Mouse (Mus musculus) heart, postnatal 25 days (tissue): Measurements from ENCODE around the gene Oasl1. TPM values are rescaled to one million over a fixed set of nuclear protein-coding genes. Genes with fewer than 3 reads are reported as not detected.
"Not testable (repeated sequence)": the region's sequence is repeated elsewhere in the genome, so short reads cannot be mapped to it uniquely, and the experiment has no call there.

Experiments used
- DNase-seq: peaks from one replicate; pipeline ENCODE4 v3.0.0; 2022; ENCODE audit warnings: low spot score
- intact Hi-C: fragments of 180-260 bp; cut with DNase I; formaldehyde crosslinking; loops from one replicate; pipeline ENCODE4 v1.15.1; 2025
- total RNA-seq, 2 experiments: library from RNA; stranded (reverse); gene quantifications; 2 replicates each; pipeline ENCODE4 v1.2.3; 2021

Gene Oasl1
- total RNA-seq, 2 experiments from 2014 or later = 0.78 TPM

GRCm38 (mm10) chr5:114921551-114922365 lies 1.3 kb upstream of the Oasl1 start:
- intact Hi-C loops = no loop called here
- no peak for DNase-seq

GRCm38 (mm10) chr5:114922366-114922731 lies 691 bp upstream of the Oasl1 start:
- intact Hi-C loops = no loop called here
- DNase-seq = no peak

- intact Hi-C loops = no loop called here
- no peak for DNase-seq
These were observed 3.2 kb downstream of the Oasl1 start for GRCm38 (mm10) chr5:114926153-114926684.

GRCm38 (mm10) chr5:114926753-114927152 lies 3.7 kb downstream of the Oasl1 start:
- intact Hi-C loops = no loop called here
- no peak for DNase-seq

GRCm38 (mm10) chr5:114931626-114932025 lies 8.6 kb downstream of the Oasl1 start:
- intact Hi-C loops = no loop called here
- no peak for DNase-seq

- DNase-seq = no peak
These were observed 10.2 kb downstream of the Oasl1 start for GRCm38 (mm10) chr5:114933206-114933605.

DNA sequence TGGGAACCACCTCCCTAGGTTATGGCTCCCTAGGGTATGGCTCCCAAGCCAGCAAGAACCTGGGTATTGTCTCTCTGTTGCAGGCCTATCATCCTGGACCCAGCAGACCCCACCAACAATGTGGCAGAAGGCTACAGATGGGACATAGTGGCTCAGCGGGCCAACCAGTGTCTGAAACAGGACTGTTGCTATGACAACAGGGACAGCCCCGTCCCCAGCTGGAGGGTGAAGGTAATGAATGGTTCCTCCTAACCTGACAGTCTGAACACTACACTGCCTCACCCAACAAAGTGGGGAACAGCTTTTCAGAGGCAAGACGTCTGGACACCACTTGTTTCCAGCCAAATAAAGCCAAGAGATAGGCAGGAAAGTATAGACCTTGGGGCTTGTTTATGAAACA lies 12.8 kb downstream of the Oasl1 start:
- intact Hi-C loops = no loop called here
- DNase-seq = no peak

More at GRCm38 (mm10) chr5:114933206-114933605, 10.2 kb downstream of the Oasl1 start:
- intact Hi-C loops = no loop called here

DNA sequence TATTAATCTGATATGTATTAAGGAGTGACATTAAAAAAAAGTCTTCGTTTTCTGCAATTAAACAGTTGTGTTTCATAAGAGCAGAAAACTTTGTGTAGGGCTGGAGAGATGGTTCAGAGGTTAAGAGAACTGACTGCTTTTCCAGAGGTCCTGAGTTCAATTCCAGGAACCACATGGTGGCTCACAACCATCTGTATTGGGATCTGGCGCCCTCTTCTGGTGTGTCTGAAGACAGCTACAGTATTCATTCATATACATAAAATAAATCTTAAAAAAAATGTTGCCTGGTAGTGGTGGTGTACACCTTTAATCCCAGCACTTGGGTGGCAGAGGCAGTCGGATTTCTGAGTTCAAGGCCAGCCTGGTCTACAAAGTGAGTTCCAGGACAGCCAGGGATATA lies 18.1 kb downstream of the Oasl1 start:
- intact Hi-C loops = not testable (repeated sequence)

GRCm38 (mm10) chr5:114942074-114942765 lies 19.2 kb downstream of the Oasl1 start, which contains the start of gene 2210016L21Rik:
Gene 2210016L21Rik, plus strand, starts transcription at chr5:114942158.
- intact Hi-C loops = no loop called here

More for the DNA sequence above, 18.1 kb downstream of the Oasl1 start:
- not testable (repeated sequence) for DNase-seq

DNA sequence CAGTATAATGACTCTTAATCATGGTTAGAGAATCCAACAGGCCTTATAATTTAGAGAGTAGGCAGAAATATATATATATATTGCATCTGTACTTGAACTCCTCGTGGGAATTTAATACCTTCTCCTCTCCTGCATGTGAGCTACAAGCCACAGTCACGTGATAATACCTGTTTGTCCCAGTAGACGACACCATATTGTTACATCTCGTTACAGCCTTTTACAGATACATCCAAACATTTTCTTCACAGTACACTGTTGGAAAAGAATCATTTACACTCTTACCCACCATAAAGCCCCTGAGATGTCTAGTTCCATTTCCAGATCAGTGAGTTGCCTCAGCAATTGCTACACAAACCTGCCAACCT lies 19.7 kb downstream of the Oasl1 start:
- intact Hi-C loops = no loop called here
- DNase-seq = no peak

More at GRCm38 (mm10) chr5:114942074-114942765, 19.2 kb downstream of the Oasl1 start, which contains the start of gene 2210016L21Rik:
- DNase-seq = peak; percentile 67

DNA sequence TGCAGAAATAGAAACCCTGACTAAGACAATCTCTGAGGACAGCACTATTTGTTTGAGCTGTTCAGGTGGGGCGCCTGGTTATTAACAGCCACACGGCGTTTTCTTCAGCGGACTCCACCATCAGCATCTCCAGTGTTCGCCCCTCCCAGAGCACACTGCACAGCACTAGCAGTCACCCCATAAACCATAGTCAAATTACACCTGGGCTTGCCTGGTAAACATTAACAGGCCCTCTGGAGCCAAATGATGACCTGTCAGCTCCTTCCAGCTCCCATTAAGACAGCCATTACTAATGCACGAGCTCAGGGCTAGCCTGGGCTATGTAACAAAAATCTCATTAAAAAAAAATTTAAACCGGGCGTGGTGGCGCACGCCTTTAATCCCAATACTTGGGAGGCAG lies 22.0 kb downstream of the Oasl1 start:
- no peak for DNase-seq
- intact Hi-C loops = no loop called here

GRCm38 (mm10) chr5:114948891-114949290 lies 25.9 kb downstream of the Oasl1 start:
- intact Hi-C loops = no loop called here
- no peak for DNase-seq

DNA sequence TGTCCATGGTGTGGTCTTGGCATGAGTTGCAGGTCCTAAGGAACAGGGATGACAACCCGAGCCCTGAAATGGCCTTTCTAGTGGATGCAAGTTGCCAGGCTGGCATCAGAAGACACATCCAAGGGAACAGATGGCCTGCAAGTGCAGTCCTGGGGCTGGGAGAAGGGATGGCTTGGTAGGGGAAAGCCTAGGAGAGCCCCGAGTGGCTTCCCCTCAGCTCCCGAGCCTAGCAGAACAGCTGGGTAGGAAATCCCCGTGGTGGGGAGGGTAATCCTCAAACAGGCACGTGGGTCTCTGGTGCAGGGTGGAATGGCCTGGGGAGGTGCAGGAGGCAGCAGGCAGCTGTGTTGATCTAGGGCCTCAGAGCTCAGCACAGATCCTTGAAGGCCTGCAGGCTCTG lies 26.3 kb downstream of the Oasl1 start:
- intact Hi-C loops = no loop called here
- no peak for DNase-seq

- no peak for DNase-seq
- intact Hi-C loops = no loop called here
These were observed 26.8 kb downstream of the Oasl1 start for GRCm38 (mm10) chr5:114949812-114950211.

DNA sequence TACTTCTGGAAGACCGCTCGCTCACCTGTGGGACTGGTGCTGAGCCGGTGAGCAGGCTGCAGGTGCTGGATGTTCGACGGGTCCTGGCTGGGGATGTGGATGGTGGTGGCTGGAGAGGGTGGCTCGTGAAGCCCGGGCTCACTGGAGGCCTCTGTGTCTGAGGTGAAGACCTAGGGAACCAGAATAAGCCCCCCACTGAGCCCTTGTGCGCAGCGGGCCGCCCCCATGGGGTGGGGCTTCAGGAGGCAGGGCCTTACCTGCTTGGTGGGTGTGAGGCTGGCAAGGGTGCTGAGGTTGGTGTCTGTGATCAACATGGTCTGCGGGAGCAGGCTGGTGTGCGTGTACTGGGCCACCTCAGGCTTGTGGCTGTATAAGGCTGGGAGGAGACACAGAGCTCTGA lies 27.6 kb downstream of the Oasl1 start:
- intact Hi-C loops = no loop called here

GRCm38 (mm10) chr5:114951279-114951880 lies 28.3 kb downstream of the Oasl1 start:
- intact Hi-C loops = no loop called here
- no peak for DNase-seq

More for the DNA sequence above, 27.6 kb downstream of the Oasl1 start:
- no peak for DNase-seq

- no peak for DNase-seq
- intact Hi-C loops = no loop called here
These were observed 30.3 kb downstream of the Oasl1 start for GRCm38 (mm10) chr5:114953326-114953725.

DNA sequence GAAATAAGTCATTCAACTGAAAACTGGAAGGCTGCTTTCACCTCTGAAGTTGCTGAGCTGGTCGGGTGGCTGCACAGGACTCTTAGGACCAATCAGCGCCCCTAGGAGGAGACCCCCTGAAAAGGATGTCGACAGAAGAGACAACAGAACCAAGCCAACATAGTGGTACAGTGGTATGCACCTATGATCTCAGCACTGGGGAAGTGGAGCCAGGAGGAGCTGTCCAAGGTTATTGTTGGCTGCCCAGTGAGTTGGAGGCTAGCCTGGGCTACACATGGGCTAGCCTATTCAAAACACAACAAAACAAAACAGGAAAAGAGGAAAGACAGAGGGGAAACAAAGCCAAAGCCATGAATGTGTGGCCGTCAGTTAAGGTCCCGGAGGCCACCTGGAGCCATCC lies 35.0 kb downstream of the Oasl1 start:
- DNase-seq = no peak
- intact Hi-C loops = no loop called here

DNA sequence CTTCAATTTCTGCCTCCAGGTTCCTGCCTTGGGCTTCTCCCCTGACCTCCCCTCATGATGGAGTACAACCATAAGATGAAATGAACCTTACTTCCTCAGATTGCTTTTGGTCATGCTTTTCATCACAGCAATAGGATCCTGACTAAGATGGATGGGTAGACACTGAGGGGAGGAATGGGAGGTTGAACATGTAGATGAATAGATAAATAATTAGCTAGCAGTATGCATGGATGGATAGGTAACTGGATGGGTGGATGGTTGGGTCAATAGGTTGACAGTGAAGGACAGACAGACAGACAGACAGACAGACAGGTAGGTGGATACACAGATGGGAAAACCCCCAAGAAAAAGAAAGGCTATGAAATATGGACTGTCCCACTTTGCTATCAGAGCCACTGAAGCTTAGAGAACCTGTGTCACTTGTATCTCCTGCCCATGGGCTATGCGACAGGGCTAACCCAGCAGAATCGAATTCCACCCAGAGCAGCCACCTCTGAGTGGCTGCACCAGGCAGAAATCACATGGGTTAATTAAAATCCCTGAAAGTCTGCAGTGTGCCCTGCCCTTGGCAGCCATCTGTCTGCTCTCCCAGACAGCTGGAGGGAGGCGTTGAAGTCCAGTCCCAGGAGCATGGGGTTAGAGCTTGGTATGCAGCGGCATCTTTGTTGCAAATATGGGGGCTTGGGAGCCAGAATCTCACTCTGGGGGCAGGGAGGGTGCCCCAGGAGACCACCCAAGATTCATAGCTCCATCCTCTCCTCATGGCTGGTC lies 38.7 kb downstream of the Oasl1 start:
- DNase-seq = no peak
- intact Hi-C loops = no loop called here
